Mouse (Mus musculus) MEL (cell line): Measurements from ENCODE around the gene Frmd4b.

ENCODE experiments used
- NELFE ChIP-seq: IDR thresholded peaks from 2 replicates; pipeline ENCODE4 v1.6.1; 2011; ENCODE audit warnings: low read depth, low read length, improper control_type of control experiment
- USF1 ChIP-seq: IDR thresholded peaks from 2 replicates; pipeline ENCODE4 v1.6.1; 2014; ENCODE audit warnings: low read depth, mild to moderate bottlenecking, inconsistent platforms, low read length, improper control_type of control experiment, moderate library complexity

GRCm38 (mm10) chr6:97384918-97385317 is 232.4 kb downstream of the Frmd4b start:
- TF ChIP-seq NELFE (no peak), USF1 (no peak)
